Mouse (Mus musculus) kidney, adult 2 months (tissue): ENCODE results near the gene Slc16a1.
"Not testable (repeated sequence)": the region's sequence is repeated elsewhere in the genome, so short reads cannot be mapped to it uniquely, and the experiment has no call there.

Source experiments
- CTCF ChIP-seq: fragments of 200-500 bp; conservative IDR thresholded peaks from 2 replicates; pipeline ENCODE4 v1.5.1; 2011; ENCODE audit warnings: low read depth, mild to moderate bottlenecking, control low read depth, low read length, moderate library complexity, mixed read lengths; ENCODE audit not compliant: insufficient read depth, insufficient read length
- POLR2A ChIP-seq: fragments of 200-500 bp; IDR thresholded peaks from one replicate; pipeline ENCODE4 v1.6.1; 2011; ENCODE audit warnings: low read depth, low read length, control low read depth

DNA sequence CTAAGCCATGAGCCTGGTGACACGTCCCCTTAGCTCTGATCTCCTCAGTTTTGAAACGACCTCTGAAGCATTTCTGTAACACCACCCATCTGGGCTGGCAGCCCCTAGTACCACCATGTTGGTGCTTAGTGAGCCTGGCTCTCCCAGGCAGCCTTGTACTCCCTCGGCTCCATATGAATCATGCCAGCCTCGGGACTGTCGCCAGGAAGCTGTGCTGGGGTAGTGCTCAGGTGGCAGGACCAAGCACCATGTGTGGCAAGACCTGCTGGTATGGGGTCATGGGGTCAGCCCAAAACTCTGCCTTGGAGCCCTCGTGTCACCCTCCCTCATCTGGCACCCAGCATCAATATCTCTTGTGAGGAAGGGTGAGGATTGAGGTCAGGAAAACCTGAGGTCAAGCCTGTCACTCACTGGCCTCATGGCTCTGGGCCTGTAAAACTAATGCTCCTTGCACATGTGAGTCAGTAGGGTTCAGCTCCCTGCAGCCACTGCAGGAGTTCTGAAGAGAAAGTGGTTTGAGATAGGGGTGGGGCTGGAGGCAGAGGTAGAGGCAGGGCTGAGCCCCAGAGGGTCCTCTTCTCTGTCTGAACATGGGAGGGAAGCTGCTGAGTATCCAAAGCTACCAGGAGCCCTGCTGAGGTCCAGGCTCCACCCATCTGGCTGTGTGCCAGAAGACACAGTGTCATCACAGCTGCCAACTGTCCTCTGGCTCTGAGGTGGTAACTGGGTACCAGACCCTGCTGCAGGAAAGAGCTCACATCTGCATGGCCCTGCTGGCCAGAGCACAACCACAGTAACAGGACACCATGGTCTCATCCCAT lies 68.7 kb downstream of the Slc16a1 start:
- TF ChIP-seq POLR2A, CTCF: not testable (repeated sequence)
